Comparison of ENCODE assay signal across 26 mouse cellular contexts in the genomic region with DNA sequence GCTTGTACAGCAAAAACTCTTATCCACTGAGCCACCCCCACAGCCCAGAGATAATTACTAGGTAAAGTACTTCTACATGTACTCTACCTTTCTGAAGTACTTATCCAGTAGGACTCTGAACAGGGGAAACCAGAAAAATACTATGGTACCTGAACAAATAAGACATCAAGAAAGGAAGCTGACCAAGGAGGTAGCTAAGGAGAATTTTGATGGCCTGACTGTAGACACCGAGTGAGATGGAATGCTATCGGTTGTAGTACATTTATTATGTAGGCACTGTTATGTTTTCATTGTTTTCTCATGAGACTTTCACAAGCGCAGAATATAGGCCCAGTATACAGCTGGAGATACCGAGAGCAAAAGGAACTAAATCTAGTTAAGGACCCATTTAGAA. TPM values are rescaled to one million over a fixed set of nuclear protein-coding genes. Genes with fewer than 3 reads are reported as not detected.
DNase-seq lines count a peak whose midpoint lies in the region; ATAC-seq and TF ChIP-seq lines count a peak whose summit lies in the region.
"Had no signal": no experiment of that assay in that cellular context is flagged by ENCODE, and none has a peak within 500 bp of the region (broad histone marks: within the 10 kb centered on the region; RNA-seq: fewer than 3 reads in every experiment).

No protein-coding gene starts in this region.

- 68% methylated on average over 4 of the region's 4 CpGs for WGBS in spleen, adult 2 months
- 79% methylated on average over 4 of the region's 4 CpGs for WGBS in liver, embryonic 12.5 days (ENCODE audit: insufficient replicate concordance)
- WGBS in liver, postnatal 0 days (ENCODE audit: insufficient replicate concordance): 74% methylated on average over 4 of the region's 4 CpGs
- WGBS in midbrain, embryonic 15.5 days: 93% methylated on average over 4 of the region's 4 CpGs
- 95% methylated on average over 4 of the region's 4 CpGs for WGBS in forebrain, embryonic 10.5 days

- no peak for DNase-seq in spleen, adult 2 months (ENCODE audit: low read depth in 1 of 2, low spot score in 2 of 2)
- DNase-seq in spleen, postnatal 36 days (ENCODE audit: low spot score in 2 of 2): no peak
- no peak for DNase-seq in liver, postnatal 0 days
- DNase-seq in lung, postnatal 4 days: no peak
- DNase-seq in forebrain, embryonic 10.5 days (ENCODE audit: extremely low spot score, low spot score): no peak
- DNase-seq: adrenal gland, postnatal 25 days; cerebellum, adult 8-10 months; cerebellum, postnatal 36 days; gastrocnemius, postnatal 25 days; heart, postnatal 14 days; kidney, adult 11 months; kidney, postnatal 14 days; right cerebral cortex, adult 18-20 months had no signal

- TF ChIP-seq CTCF in spleen, adult 2 months (IDR thresholded peaks at IDR 0.05; ENCODE audit: extremely low read depth, insufficient read depth, insufficient read length, insufficient replicate concordance): no peak
- TF ChIP-seq CTCF in liver, postnatal 0 days (IDR thresholded peaks at IDR 0.05; ENCODE audit: low read depth): no peak

- ATAC-seq in liver, embryonic 12.5 days: no peak
- no peak for ATAC-seq in liver, postnatal 0 days
- no peak for ATAC-seq in midbrain, embryonic 15.5 days (replicated peaks)
- ATAC-seq: forebrain, embryonic 14.5 days; midbrain, embryonic 16.5 days had no signal

- H3K9me3 ChIP-seq in liver, embryonic 12.5 days (replicated peaks): no peaks in the 10 kb centered on the region
- H3K9me3 ChIP-seq in liver, postnatal 0 days (ENCODE audit: low read length): no peaks in the 10 kb centered on the region
- H3K9me3 ChIP-seq in midbrain, embryonic 15.5 days: no peaks in the 10 kb centered on the region
- no peaks in the 10 kb centered on the region for H3K9me3 ChIP-seq in forebrain, embryonic 10.5 days
- H3K9me3 ChIP-seq: heart, embryonic 13.5 days; hindbrain, embryonic 15.5 days; midbrain, embryonic 10.5 days; neural tube, embryonic 12.5 days had no signal

- no peak for TF ChIP-seq POLR2A in spleen, adult 2 months (IDR thresholded peaks at IDR 0.05; ENCODE audit: low read depth, low read length)

- H3K36me3 ChIP-seq in spleen, adult 2 months (ENCODE audit: control insufficient read depth, insufficient read depth, low read length): peaks cover 26% of the 10 kb centered on the region
- H3K36me3 ChIP-seq in liver, embryonic 12.5 days: peaks cover 50% of the 10 kb centered on the region
- peaks cover 33% of the 10 kb centered on the region for H3K36me3 ChIP-seq in liver, postnatal 0 days (replicated peaks; ENCODE audit: insufficient read depth, low read length)
- H3K36me3 ChIP-seq in midbrain, embryonic 15.5 days (replicated peaks): peaks cover 21% of the 10 kb centered on the region
- H3K36me3 ChIP-seq in forebrain, embryonic 10.5 days (replicated peaks): peaks cover 52% of the 10 kb centered on the region

- H3K27ac ChIP-seq in spleen, adult 2 months (ENCODE audit: insufficient read depth, low read length): peak overlapping the region; percentile 81
- peak overlapping the region; percentile 45; the same call in 1 of the 2 replicates for H3K27ac ChIP-seq in liver, embryonic 12.5 days
- peak overlapping the region; percentile 81 for H3K27ac ChIP-seq in liver, postnatal 0 days (ENCODE audit: low read depth)
- H3K27ac ChIP-seq in midbrain, embryonic 15.5 days: no peak overlapping the region
- H3K27ac ChIP-seq in forebrain, embryonic 10.5 days: no peak overlapping the region
- H3K27ac ChIP-seq: heart, embryonic 13.5 days; hindbrain, embryonic 10.5 days; hindbrain, embryonic 15.5 days; midbrain, embryonic 10.5 days; neural tube, embryonic 12.5 days had no signal

- H3K4me3 ChIP-seq in spleen, adult 2 months (ENCODE audit: extremely low read depth, insufficient read depth, insufficient read length): no peak overlapping the region
- no peak overlapping the region for H3K4me3 ChIP-seq in liver, embryonic 12.5 days
- no peak overlapping the region for H3K4me3 ChIP-seq in liver, postnatal 0 days (ENCODE audit: low read depth, low read length)
- no peak overlapping the region for H3K4me3 ChIP-seq in midbrain, embryonic 15.5 days
- H3K4me3 ChIP-seq in forebrain, embryonic 10.5 days: no peak overlapping the region
- H3K4me3 ChIP-seq: heart, embryonic 13.5 days; hindbrain, embryonic 10.5 days; hindbrain, embryonic 15.5 days; midbrain, embryonic 10.5 days; neural tube, embryonic 12.5 days had no signal

- TF ChIP-seq EP300 in liver, postnatal 0 days (IDR thresholded peaks at IDR 0.05; ENCODE audit: low read depth): no peak

- peaks cover 16% of the 10 kb centered on the region for H3K4me1 ChIP-seq in spleen, adult 2 months (ENCODE audit: control insufficient read depth, insufficient read depth, insufficient read length)
- H3K4me1 ChIP-seq in liver, embryonic 12.5 days: peaks cover 76% of the 10 kb centered on the region
- peaks cover 34% of the 10 kb centered on the region for H3K4me1 ChIP-seq in liver, postnatal 0 days (ENCODE audit: insufficient read depth)
- peaks cover 24% of the 10 kb centered on the region for H3K4me1 ChIP-seq in midbrain, embryonic 15.5 days
- peaks cover 32% of the 10 kb centered on the region for H3K4me1 ChIP-seq in forebrain, embryonic 10.5 days

- H3K4me2 ChIP-seq in liver, embryonic 12.5 days: no peak overlapping the region
- peak overlapping the region; percentile 51 for H3K4me2 ChIP-seq in liver, postnatal 0 days (ENCODE audit: low read depth, low read length)
- H3K4me2 ChIP-seq in midbrain, embryonic 15.5 days: no peak overlapping the region
- H3K4me2 ChIP-seq: heart, embryonic 13.5 days; hindbrain, embryonic 15.5 days; neural tube, embryonic 12.5 days had no signal

- H3K27me3 ChIP-seq in spleen, adult 2 months (ENCODE audit: control insufficient read depth, insufficient read depth, low read length): no peaks in the 10 kb centered on the region
- H3K27me3 ChIP-seq in liver, embryonic 12.5 days (replicated peaks): no peaks in the 10 kb centered on the region
- no peaks in the 10 kb centered on the region for H3K27me3 ChIP-seq in liver, postnatal 0 days (ENCODE audit: insufficient read depth, low read length)
- H3K27me3 ChIP-seq in midbrain, embryonic 15.5 days (replicated peaks): no peaks in the 10 kb centered on the region
- no peaks in the 10 kb centered on the region for H3K27me3 ChIP-seq in forebrain, embryonic 10.5 days (ENCODE audit: poor library complexity, severe bottlenecking)
- H3K27me3 ChIP-seq: heart, embryonic 13.5 days; hindbrain, embryonic 15.5 days; neural tube, embryonic 12.5 days had no signal

- no peak overlapping the region for H3K9ac ChIP-seq in liver, embryonic 12.5 days
- H3K9ac ChIP-seq in liver, postnatal 0 days (replicated peaks): no peak overlapping the region
- H3K9ac ChIP-seq in midbrain, embryonic 15.5 days: no peak overlapping the region
- H3K9ac ChIP-seq: heart, embryonic 13.5 days; hindbrain, embryonic 15.5 days; neural tube, embryonic 12.5 days had no signal

RNA-seq across cellular contexts. Expression of a gene that starts 2.3 kb away (rescaled TPM):
- polyA plus RNA-seq in spleen, adult 2 months (2012; rRNA removed): 108 and 135 TPM in 2 replicates
- 31.3 and 31.8 TPM in 2 replicates for polyA plus RNA-seq in liver, embryonic 12.5 days (2016; fragmentation: Nextera tagmentation; extraction: Ambion mirVana)
- 47.5 and 47.8 TPM in 2 replicates for polyA plus RNA-seq in liver, postnatal 0 days (2015; fragmentation: Nextera tagmentation; extraction: Ambion mirVana)
- 96.4 and 108 TPM in 2 replicates for polyA plus RNA-seq in midbrain, embryonic 15.5 days (2015; fragmentation: Nextera tagmentation; extraction: Ambion mirVana)
- polyA plus RNA-seq in forebrain, embryonic 10.5 days (2016; fragmentation: Nextera tagmentation; extraction: Ambion mirVana): 38.9 and 41.5 TPM in 2 replicates

RNA-seq across cellular contexts. Expression of a gene that starts 6.3 kb away (rescaled TPM):
- 114 and 128 TPM in 2 replicates for polyA plus RNA-seq in spleen, adult 2 months (2012; rRNA removed)
- 8.7 and 8.9 TPM in 2 replicates for polyA plus RNA-seq in liver, embryonic 12.5 days (2016; fragmentation: Nextera tagmentation; extraction: Ambion mirVana)
- polyA plus RNA-seq in liver, postnatal 0 days (2015; fragmentation: Nextera tagmentation; extraction: Ambion mirVana): 2.3 and 2.4 TPM in 2 replicates
- polyA plus RNA-seq in midbrain, embryonic 15.5 days (2015; fragmentation: Nextera tagmentation; extraction: Ambion mirVana): 19.5 and 20.8 TPM in 2 replicates
- polyA plus RNA-seq in forebrain, embryonic 10.5 days (2016; fragmentation: Nextera tagmentation; extraction: Ambion mirVana): 5.3 and 5.5 TPM in 2 replicates

RNA-seq across cellular contexts. Expression of a gene that starts 15.1 kb away (rescaled TPM):
- 0.06 and 0.08 TPM in 2 replicates for polyA plus RNA-seq in spleen, adult 2 months (2012; rRNA removed)
- 0.18 and 0.32 TPM in 2 replicates for polyA plus RNA-seq in liver, embryonic 12.5 days (2016; fragmentation: Nextera tagmentation; extraction: Ambion mirVana)
- 0.12 TPM in 1 of 2 replicates, not detected in the other for polyA plus RNA-seq in liver, postnatal 0 days (2015; fragmentation: Nextera tagmentation; extraction: Ambion mirVana)
- polyA plus RNA-seq in midbrain, embryonic 15.5 days (2015; fragmentation: Nextera tagmentation; extraction: Ambion mirVana): 2.1 and 2.9 TPM in 2 replicates
- 3.1 and 3.9 TPM in 2 replicates for polyA plus RNA-seq in forebrain, embryonic 10.5 days (2016; fragmentation: Nextera tagmentation; extraction: Ambion mirVana)
- polyA plus RNA-seq: liver, adult 2 months had no signal

RNA-seq across cellular contexts. Expression of a gene that starts 22.2 kb away (rescaled TPM):
- polyA plus RNA-seq in spleen, adult 2 months (2012; rRNA removed): not detected in 2 replicates
- 0.04 TPM in 1 of 2 replicates, not detected in the other for polyA plus RNA-seq in liver, embryonic 12.5 days (2016; fragmentation: Nextera tagmentation; extraction: Ambion mirVana)
- not detected in 2 replicates for polyA plus RNA-seq in liver, postnatal 0 days (2015; fragmentation: Nextera tagmentation; extraction: Ambion mirVana)
- 0.04 and 0.09 TPM in 2 replicates for polyA plus RNA-seq in midbrain, embryonic 15.5 days (2015; fragmentation: Nextera tagmentation; extraction: Ambion mirVana)
- 0.09 TPM in 2 replicates for polyA plus RNA-seq in forebrain, embryonic 10.5 days (2016; fragmentation: Nextera tagmentation; extraction: Ambion mirVana)
- polyA plus RNA-seq: embryonic facial prominence, embryonic 11.5 days; forebrain, embryonic 14.5 days; kidney, embryonic 14.5 days; liver, adult 2 months; testis, adult 2 months had no signal

RNA-seq across cellular contexts. Expression of a gene that starts 22.2 kb away (rescaled TPM):
- polyA plus RNA-seq in spleen, adult 2 months (2012; rRNA removed): 4.4 and 4.8 TPM in 2 replicates
- 2.4 and 2.5 TPM in 2 replicates for polyA plus RNA-seq in liver, embryonic 12.5 days (2016; fragmentation: Nextera tagmentation; extraction: Ambion mirVana)
- polyA plus RNA-seq in liver, postnatal 0 days (2015; fragmentation: Nextera tagmentation; extraction: Ambion mirVana): 0.21 and 0.44 TPM in 2 replicates
- polyA plus RNA-seq in midbrain, embryonic 15.5 days (2015; fragmentation: Nextera tagmentation; extraction: Ambion mirVana): 218 and 231 TPM in 2 replicates
- polyA plus RNA-seq in forebrain, embryonic 10.5 days (2016; fragmentation: Nextera tagmentation; extraction: Ambion mirVana): 34.8 and 36.7 TPM in 2 replicates

Comparison
In these comparisons a context has a peak if more than half of its experiments do, and no peak if none do; other contexts are left out.
1. H3K27ac ChIP-seq: peak in spleen, adult 2 months (single experiment), liver, embryonic 12.5 days (single experiment) and liver, postnatal 0 days (single experiment); none in midbrain, embryonic 15.5 days (single experiment) and forebrain, embryonic 10.5 days (single experiment).